Mouse (Mus musculus) lung, postnatal 4 days (tissue): ENCODE data around the gene Dvl1.

Source experiments
- DNase-seq, 2 experiments: peaks; one replicate each; pipeline ENCODE4 v3.0.0; 2021

Dvl1 gene

GRCm38 (mm10) chr4:155846871-155847578 is at the start of gene Dvl1:
Dvl1 (plus strand) TSS chr4:155847402.
- peak; percentile 95 to 98 for DNase-seq

GRCm38 (mm10) chr4:155802075-155802474 is 45.1 kb upstream of the Dvl1 start:
- no peak for DNase-seq

- no peak for DNase-seq
These were observed 44.4 kb upstream of the Dvl1 start, which contains the start of gene Mrpl20 for GRCm38 (mm10) chr4:155802741-155803339. Mrpl20 (plus strand) TSS chr4:155802878.

- DNase-seq, result peak; percentile 97 to 98
These were observed 43.7 kb upstream of the Dvl1 start for GRCm38 (mm10) chr4:155803340-155804041.

GRCm38 (mm10) chr4:155807841-155808240 is 39.4 kb upstream of the Dvl1 start:
- DNase-seq, result no peak

- DNase-seq, result peak; percentile 94 to 97
These were observed 35.1 kb upstream of the Dvl1 start, which contains the start of gene Ccnl2 for GRCm38 (mm10) chr4:155811929-155812664. Ccnl2 (plus strand) TSS chr4:155812489.

- DNase-seq, result peak; percentile 50 to 57
These were observed 34.5 kb upstream of the Dvl1 start for GRCm38 (mm10) chr4:155812665-155813181.

- DNase-seq, result no peak
These were observed 29.7 kb upstream of the Dvl1 start for GRCm38 (mm10) chr4:155817533-155817932.

- peak in 1 of 2 experiments; percentile 45 for DNase-seq
These were observed 26.2 kb upstream of the Dvl1 start for GRCm38 (mm10) chr4:155821025-155821424.

GRCm38 (mm10) chr4:155823443-155823842 is 23.8 kb upstream of the Dvl1 start:
- no peak for DNase-seq

GRCm38 (mm10) chr4:155829866-155830265 is 17.3 kb upstream of the Dvl1 start:
- no peak for DNase-seq

- DNase-seq, result no peak
These were observed 16.6 kb upstream of the Dvl1 start for GRCm38 (mm10) chr4:155830596-155830995.

GRCm38 (mm10) chr4:155831205-155831766 is 15.9 kb upstream of the Dvl1 start, which contains the start of gene Aurkaip1:
Aurkaip1 (plus strand) TSS chr4:155831272.
- peak; percentile 97 to 98 for DNase-seq

GRCm38 (mm10) chr4:155831831-155832230 is 15.4 kb upstream of the Dvl1 start:
- DNase-seq, result no peak

- no peak for DNase-seq
These were observed 14.9 kb upstream of the Dvl1 start for GRCm38 (mm10) chr4:155832321-155832720.

GRCm38 (mm10) chr4:155833234-155833633 is 14.0 kb upstream of the Dvl1 start:
- DNase-seq, result no peak

- peak; percentile 88 for DNase-seq
These were observed 13.4 kb upstream of the Dvl1 start for GRCm38 (mm10) chr4:155833836-155834235.

GRCm38 (mm10) chr4:155837404-155838010 is 9.7 kb upstream of the Dvl1 start:
- DNase-seq, result peak; percentile 55 to 71

- DNase-seq, result peak; percentile 46 to 77
These were observed 8.7 kb upstream of the Dvl1 start for GRCm38 (mm10) chr4:155838187-155839153.

GRCm38 (mm10) chr4:155839483-155839910 is 7.7 kb upstream of the Dvl1 start, which contains the start of gene Mxra8:
Mxra8 (plus strand) TSS chr4:155839680.
- DNase-seq, result peak; percentile 90 to 97
